Mouse (Mus musculus) heart, adult 2 months (tissue): ENCODE measurements around the gene Trpc3. TPM values are rescaled to one million over a fixed set of nuclear protein-coding genes. Genes with fewer than 3 reads are reported as not detected.
"Not testable (repeated sequence)": the region's sequence is repeated elsewhere in the genome, so short reads cannot be mapped to it uniquely, and the experiment has no call there.

Experiments
- DNase-seq, 2 experiments: peaks; one replicate each; pipeline ENCODE4 v3.0.0; 2021
- H3K27ac ChIP-seq: fragments of 200-600 bp; 2 replicates; pipeline ENCODE4 v1.8.1; 2022
- H3K27me3 ChIP-seq: fragments of 200-500 bp; 2 replicates; pipeline ENCODE4 v1.6.1; 2012; ENCODE audit warnings: mild to moderate bottlenecking, low read length, inconsistent platforms, mixed read lengths; ENCODE audit not compliant: control insufficient read depth, insufficient read depth
- H3K36me3 ChIP-seq: fragments of 200-500 bp; 2 replicates; pipeline ENCODE4 v1.6.1; 2012; ENCODE audit warnings: low read length, inconsistent platforms; ENCODE audit not compliant: control insufficient read depth, insufficient read depth
- H3K4me1 ChIP-seq: fragments of 200-500 bp; 2 replicates; pipeline ENCODE4 v1.6.1; 2011; ENCODE audit warnings: low read length; ENCODE audit not compliant: control insufficient read depth, insufficient read depth
- H3K4me3 ChIP-seq: fragments of 200-600 bp; 2 replicates; pipeline ENCODE4 v1.8.1; 2022
- H3K79me2 ChIP-seq: fragments of 200-500 bp; replicated peaks from 2 replicates; pipeline ENCODE4 v1.6.1; 2012; ENCODE audit warnings: mild to moderate bottlenecking, inconsistent platforms, low read length, moderate library complexity, mixed read lengths; ENCODE audit not compliant: control insufficient read depth, insufficient read depth
- H3K9ac ChIP-seq: fragments of 200-500 bp; 2 replicates; pipeline ENCODE4 v1.6.1; 2012; ENCODE audit warnings: low read depth, mild to moderate bottlenecking, control low read depth, inconsistent platforms, low read length, mixed read lengths
- CTCF ChIP-seq: fragments of 200-600 bp; IDR thresholded peaks from 2 replicates; pipeline ENCODE4 v1.8.1; 2022; ENCODE audit warnings: antibody characterized with exemption, mild to moderate bottlenecking, moderate library complexity
- EP300 ChIP-seq: fragments of 200-500 bp; IDR thresholded peaks from 2 replicates; pipeline ENCODE4 v1.6.1; 2011; ENCODE audit warnings: low read depth, low read length, control low read depth; ENCODE audit not compliant: insufficient read depth
- POLR2A ChIP-seq: fragments of 200-500 bp; IDR thresholded peaks from 2 replicates; pipeline ENCODE4 v1.6.1; 2011; ENCODE audit warnings: mild to moderate bottlenecking, low read depth, low read length, control low read depth; ENCODE audit not compliant: insufficient read depth
- WGBS: fragments of 180-500 bp; shearing (Covaris S2); methylation state at CpG from one replicate; pipeline ENCODE4 v1.1.7; 2018; 5-methylcytosine and 5-hydroxymethylcytosine counted together
- intact Hi-C: fragments of 180-260 bp; cut with DNase I; formaldehyde crosslinking; loops from one replicate; pipeline ENCODE4 v1.15.1; 2025
- polyA plus RNA-seq: library from polyadenylated mRNA; depleted of rRNA; stranded (reverse); fragments of >200 nt; gene quantifications from 2 replicates; pipeline ENCODE4 v1.2.3, GENCODE M21; 2012
- total RNA-seq, 2 experiments: library from RNA; stranded (reverse); gene quantifications; 2 replicates each; pipeline ENCODE4 v1.2.3; 2021

Trpc3 gene
- total and polyA plus RNA-seq, 3 experiments: 5.1 to 7.5 (median 5.9) TPM

GRCm38 (mm10) chr3:36613202-36613907 lies 76.6 kb downstream of the Trpc3 start, which contains the start of gene Bbs7:
Bbs7 (minus strand) TSS chr3:36613477.
- Histone ChIP-seq H3K27me3 (no peaks in the 10 kb centered on the region), H3K27ac (peak within 1 kb of the TSS; percentile 62), H3K4me3 (peak within 1 kb of the TSS; percentile 66), H3K9ac (peak within 1 kb of the TSS; percentile 79), H3K79me2 (no peaks in the 10 kb centered on the region), H3K36me3 (no peaks in the 10 kb centered on the region), H3K4me1 (peaks cover 3% of the 10 kb centered on the region)
- 4% methylated on average over 37 of the region's 38 CpGs for WGBS
- intact Hi-C loops: no loop called here
- peak; percentile 90 to 93 for DNase-seq
- no peak for TF ChIP-seq EP300
- TF ChIP-seq POLR2A: peak; percentile 60; the same call in 1 of the 2 replicates

- TF ChIP-seq CTCF (no peak), EP300 (no peak), POLR2A (no peak)
- Histone ChIP-seq H3K4me3 (peak overlapping the region; percentile 66), H3K9ac (peak overlapping the region; percentile 79), H3K36me3 (no peaks in the 10 kb centered on the region), H3K4me1 (peaks cover 3% of the 10 kb centered on the region), H3K27me3 (no peaks in the 10 kb centered on the region), H3K27ac (peak overlapping the region; percentile 62), H3K79me2 (no peaks in the 10 kb centered on the region)
- intact Hi-C loops: no loop called here
- 9% methylated on average over 6 of the region's 6 CpGs for WGBS
- no peak for DNase-seq
These were observed 77.3 kb downstream of the Trpc3 start for GRCm38 (mm10) chr3:36612687-36613086.

GRCm38 (mm10) chr3:36605894-36606783 lies 83.8 kb downstream of the Trpc3 start:
- no peaks in the 10 kb centered on the region for H3K79me2 ChIP-seq
- no peak overlapping the region for H3K9ac ChIP-seq
- WGBS: 77% methylated on average over 7 of the region's 7 CpGs
- H3K27me3 ChIP-seq: no peaks in the 10 kb centered on the region
- intact Hi-C loops: no loop called here
- no peak overlapping the region for H3K27ac ChIP-seq
- H3K36me3 ChIP-seq: no peaks in the 10 kb centered on the region
- no peaks in the 10 kb centered on the region for H3K4me1 ChIP-seq
- DNase-seq: no peak
- H3K4me3 ChIP-seq: no peak overlapping the region
- TF ChIP-seq CTCF: no peak
- TF ChIP-seq POLR2A: no peak
- no peak for TF ChIP-seq EP300

- H3K27ac ChIP-seq, H3K79me2 ChIP-seq, DNase-seq, H3K27me3 ChIP-seq, H3K9ac ChIP-seq, H3K4me3 ChIP-seq, intact Hi-C loops, H3K36me3 ChIP-seq, H3K4me1 ChIP-seq: not testable (repeated sequence)
- TF ChIP-seq CTCF: 0 out of 2 replicates have a peak, but pooled peaks have one; percentile 7
- WGBS: 87% methylated on average over 8 of the region's 9 CpGs
These were observed 90.2 kb downstream of the Trpc3 start for GRCm38 (mm10) chr3:36599773-36600172.

GRCm38 (mm10) chr3:36598811-36599210 lies 91.2 kb downstream of the Trpc3 start:
- H3K4me3 ChIP-seq: no peak overlapping the region
- intact Hi-C loops: no loop called here
- H3K27me3 ChIP-seq: no peaks in the 10 kb centered on the region
- H3K36me3 ChIP-seq: no peaks in the 10 kb centered on the region
- TF ChIP-seq CTCF: no peak
- no peak for TF ChIP-seq POLR2A
- TF ChIP-seq EP300: no peak
- no peaks in the 10 kb centered on the region for H3K4me1 ChIP-seq
- no peak for DNase-seq
- no peaks in the 10 kb centered on the region for H3K79me2 ChIP-seq
- H3K9ac ChIP-seq: no peak overlapping the region
- WGBS: 57% methylated on average over 3 of the region's 3 CpGs
- H3K27ac ChIP-seq: no peak overlapping the region

GRCm38 (mm10) chr3:36571827-36572378 lies 118.1 kb downstream of the Trpc3 start, which contains the start of gene Ccna2:
Ccna2 (minus strand) TSS chr3:36572150.
- DNase-seq: peak; percentile 97 to 99
- Histone ChIP-seq H3K27ac (peak within 1 kb of the TSS; percentile 72), H3K4me1 (no peaks in the 10 kb centered on the region), H3K4me3 (peak within 1 kb of the TSS; percentile 60), H3K36me3 (no peaks in the 10 kb centered on the region), H3K27me3 (no peaks in the 10 kb centered on the region), H3K9ac (peak within 1 kb of the TSS; percentile 50), H3K79me2 (peaks cover 2% of the 10 kb centered on the region; the same call in 1 of the 2 replicates)
- WGBS: under 1% methylated on average over 60 of the region's 60 CpGs
- TF ChIP-seq POLR2A (peak; percentile 78), EP300 (no peak; the same call in 1 of the 2 replicates), CTCF (peak; percentile 82)
- intact Hi-C loops: loop anchor here (1.0 to 10.0 kb wide), 3 partner anchors 20 to 507 kb away; partner anchors contain the start of genes 1810062G17Rik, Acad9, Anxa5 and Exosc9
